Mouse (Mus musculus): Measurements from ENCODE around the gene Gm12695. TPM values are rescaled to one million over a fixed set of nuclear protein-coding genes. Genes with fewer than 3 reads are reported as not detected.

Gm12695 gene
- total RNA-seq, 1 experiment: not detected

DNA sequence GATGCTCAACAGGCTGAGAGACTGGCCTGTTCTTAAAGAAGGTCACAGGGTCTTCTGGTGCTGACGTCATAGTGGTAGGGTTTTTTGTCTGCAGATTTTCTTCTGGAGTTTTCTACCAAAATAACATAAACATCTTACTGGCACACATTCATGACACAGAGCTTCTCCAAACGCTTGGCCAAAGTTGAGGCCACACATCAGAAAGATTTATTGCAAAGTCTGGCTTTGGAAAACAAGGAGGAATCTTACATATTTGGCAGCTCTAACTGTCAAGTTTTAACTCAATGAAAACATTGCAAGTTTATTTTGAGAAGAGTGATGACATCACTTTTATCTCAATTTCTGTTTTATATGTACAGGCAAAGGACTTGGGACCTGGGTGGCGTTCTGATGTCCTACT is 56.8 kb downstream of the Gm12695 start:
- DNase-seq (ENCODE audit: low read depth, low spot score): no peak
- no peak for TF ChIP-seq ZC3H11A (IDR thresholded peaks at IDR 0.05; ENCODE audit: borderline replicate concordance, low read depth, low read length)
- TF ChIP-seq ZNF384 (IDR thresholded peaks at IDR 0.05; ENCODE audit: low read depth, low read length): no peak
- no peak for TF ChIP-seq HCFC1 (IDR thresholded peaks at IDR 0.05; ENCODE audit: borderline replicate concordance, insufficient read depth, low read length)
- TF ChIP-seq MAFK (IDR thresholded peaks at IDR 0.05; ENCODE audit: insufficient read depth, low read depth, low read length): no peak
- TF ChIP-seq CHD2 (IDR thresholded peaks at IDR 0.05; ENCODE audit: low read depth, low read length): no peak
- Histone ChIP-seq H3K9me3 (ENCODE audit: control insufficient read depth, insufficient read depth, low read depth, low read length) (no peaks in the 10 kb centered on the region), H3K9ac (ENCODE audit: insufficient read depth, low read depth, low read length, poor library complexity, severe bottlenecking) (no peak overlapping the region), H3K4me3 (ENCODE audit: insufficient read depth in 1 of 2, low read depth in 1 of 2, low read length in 2 of 2, poor library complexity in 1 of 2, severe bottlenecking in 1 of 2) (no peak overlapping the region), H3K27ac (ENCODE audit: insufficient read depth, low read depth, low read length, poor library complexity, severe bottlenecking) (no peak overlapping the region), H3K36me3 (ENCODE audit: control insufficient read depth, insufficient read depth, low read length, poor library complexity, severe bottlenecking) (no peaks in the 10 kb centered on the region), H3K4me1 (ENCODE audit: control insufficient read depth in 2 of 2, insufficient read depth in 2 of 2, low read length in 2 of 2, poor library complexity in 1 of 2) (no peaks in the 10 kb centered on the region)
- in situ Hi-C loops (cut with MboI; ENCODE audit: low sequenced_read_pairs in 2 of 2, unreplicated experiment in 2 of 2): no loop called here

DNA sequence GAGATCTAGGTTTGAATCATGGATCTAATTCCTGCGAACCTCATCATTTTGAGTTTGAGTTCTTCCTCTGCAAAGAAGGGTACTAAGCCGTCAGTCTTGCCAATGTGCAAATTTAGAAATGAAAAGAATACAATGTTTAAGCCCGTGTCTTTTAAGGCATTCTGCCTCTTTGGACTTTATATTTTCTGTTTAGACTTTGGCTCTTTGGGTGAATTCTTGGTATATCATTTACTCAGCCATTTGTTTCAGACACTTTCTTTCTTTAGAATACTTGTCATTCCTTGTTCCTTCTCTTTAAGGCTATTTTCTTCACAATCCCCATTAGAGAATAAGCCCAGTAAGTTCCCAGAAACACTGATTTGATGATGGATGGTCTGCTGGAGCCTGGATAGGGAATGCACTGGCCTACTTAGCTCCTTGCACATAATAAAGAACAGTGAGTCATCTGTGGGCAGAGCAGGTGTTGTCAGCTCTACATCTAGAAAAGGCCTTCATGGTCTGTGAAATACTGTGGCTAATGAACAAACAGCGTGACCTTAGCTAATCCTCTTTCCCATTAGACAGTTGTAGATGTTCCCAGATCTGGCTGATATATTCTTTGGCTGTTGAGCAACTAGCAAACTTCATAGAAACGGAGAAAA is 59.5 kb downstream of the Gm12695 start:
- in situ Hi-C loops (cut with MboI; ENCODE audit: low sequenced_read_pairs in 2 of 2, unreplicated experiment in 2 of 2): no loop called here
- H3K4me3 ChIP-seq (ENCODE audit: insufficient read depth in 1 of 2, low read depth in 1 of 2, low read length in 2 of 2, poor library complexity in 1 of 2, severe bottlenecking in 1 of 2): no peak overlapping the region
- H3K9me3 ChIP-seq (ENCODE audit: control insufficient read depth, insufficient read depth, low read depth, low read length): no peaks in the 10 kb centered on the region
- H3K4me1 ChIP-seq (ENCODE audit: control insufficient read depth in 2 of 2, insufficient read depth in 2 of 2, low read length in 2 of 2, poor library complexity in 1 of 2): no peaks in the 10 kb centered on the region
- H3K27ac ChIP-seq (ENCODE audit: insufficient read depth, low read depth, low read length, poor library complexity, severe bottlenecking): no peak overlapping the region
- no peaks in the 10 kb centered on the region for H3K36me3 ChIP-seq (ENCODE audit: control insufficient read depth, insufficient read depth, low read length, poor library complexity, severe bottlenecking)
- DNase-seq (ENCODE audit: low read depth, low spot score): no peak
- TF ChIP-seq MAFK (IDR thresholded peaks at IDR 0.05; ENCODE audit: insufficient read depth, low read depth, low read length): no peak
- TF ChIP-seq CHD2 (IDR thresholded peaks at IDR 0.05; ENCODE audit: low read depth, low read length): no peak
- no peak for TF ChIP-seq ZC3H11A (IDR thresholded peaks at IDR 0.05; ENCODE audit: borderline replicate concordance, low read depth, low read length)
- TF ChIP-seq ZNF384 (IDR thresholded peaks at IDR 0.05; ENCODE audit: low read depth, low read length): no peak
- no peak for TF ChIP-seq HCFC1 (IDR thresholded peaks at IDR 0.05; ENCODE audit: borderline replicate concordance, insufficient read depth, low read length)
- no peak overlapping the region for H3K9ac ChIP-seq (ENCODE audit: insufficient read depth, low read depth, low read length, poor library complexity, severe bottlenecking)

DNA sequence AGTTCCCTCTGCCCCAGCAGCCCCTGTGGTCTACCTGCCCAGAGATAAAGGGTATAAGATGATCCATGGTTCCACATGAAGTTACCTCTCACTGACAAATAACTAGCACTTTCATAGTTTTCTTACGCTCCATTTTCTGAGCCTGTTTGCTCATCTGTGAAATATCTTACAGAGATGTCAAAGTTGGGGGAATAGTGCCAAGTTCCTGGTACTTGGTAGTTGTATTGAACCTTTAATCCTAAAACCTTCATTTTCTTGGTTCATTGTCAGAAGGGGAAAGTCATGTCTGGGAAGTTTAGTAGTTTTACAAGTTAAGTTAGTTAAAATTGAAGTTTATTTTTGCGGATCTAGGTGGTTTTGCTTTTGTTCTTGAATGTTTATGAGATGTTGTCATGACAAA is 62.7 kb downstream of the Gm12695 start:
- no peak overlapping the region for H3K4me3 ChIP-seq (ENCODE audit: insufficient read depth in 1 of 2, low read depth in 1 of 2, low read length in 2 of 2, poor library complexity in 1 of 2, severe bottlenecking in 1 of 2)
- no peaks in the 10 kb centered on the region for H3K36me3 ChIP-seq (ENCODE audit: control insufficient read depth, insufficient read depth, low read length, poor library complexity, severe bottlenecking)
- no peak for DNase-seq (ENCODE audit: low read depth, low spot score)
- H3K9me3 ChIP-seq (ENCODE audit: control insufficient read depth, insufficient read depth, low read depth, low read length): no peaks in the 10 kb centered on the region
- no peak for TF ChIP-seq ZC3H11A (IDR thresholded peaks at IDR 0.05; ENCODE audit: borderline replicate concordance, low read depth, low read length)
- TF ChIP-seq HCFC1 (IDR thresholded peaks at IDR 0.05; ENCODE audit: borderline replicate concordance, insufficient read depth, low read length): no peak
- no peak for TF ChIP-seq CHD2 (IDR thresholded peaks at IDR 0.05; ENCODE audit: low read depth, low read length)
- TF ChIP-seq MAFK (IDR thresholded peaks at IDR 0.05; ENCODE audit: insufficient read depth, low read depth, low read length): no peak
- TF ChIP-seq ZNF384 (IDR thresholded peaks at IDR 0.05; ENCODE audit: low read depth, low read length): no peak
- no peak overlapping the region for H3K27ac ChIP-seq (ENCODE audit: insufficient read depth, low read depth, low read length, poor library complexity, severe bottlenecking)
- no peak overlapping the region for H3K9ac ChIP-seq (ENCODE audit: insufficient read depth, low read depth, low read length, poor library complexity, severe bottlenecking)
- no peaks in the 10 kb centered on the region for H3K4me1 ChIP-seq (ENCODE audit: control insufficient read depth in 2 of 2, insufficient read depth in 2 of 2, low read length in 2 of 2, poor library complexity in 1 of 2)
- in situ Hi-C loops (cut with MboI; ENCODE audit: low sequenced_read_pairs in 2 of 2, unreplicated experiment in 2 of 2): no loop called here

DNA sequence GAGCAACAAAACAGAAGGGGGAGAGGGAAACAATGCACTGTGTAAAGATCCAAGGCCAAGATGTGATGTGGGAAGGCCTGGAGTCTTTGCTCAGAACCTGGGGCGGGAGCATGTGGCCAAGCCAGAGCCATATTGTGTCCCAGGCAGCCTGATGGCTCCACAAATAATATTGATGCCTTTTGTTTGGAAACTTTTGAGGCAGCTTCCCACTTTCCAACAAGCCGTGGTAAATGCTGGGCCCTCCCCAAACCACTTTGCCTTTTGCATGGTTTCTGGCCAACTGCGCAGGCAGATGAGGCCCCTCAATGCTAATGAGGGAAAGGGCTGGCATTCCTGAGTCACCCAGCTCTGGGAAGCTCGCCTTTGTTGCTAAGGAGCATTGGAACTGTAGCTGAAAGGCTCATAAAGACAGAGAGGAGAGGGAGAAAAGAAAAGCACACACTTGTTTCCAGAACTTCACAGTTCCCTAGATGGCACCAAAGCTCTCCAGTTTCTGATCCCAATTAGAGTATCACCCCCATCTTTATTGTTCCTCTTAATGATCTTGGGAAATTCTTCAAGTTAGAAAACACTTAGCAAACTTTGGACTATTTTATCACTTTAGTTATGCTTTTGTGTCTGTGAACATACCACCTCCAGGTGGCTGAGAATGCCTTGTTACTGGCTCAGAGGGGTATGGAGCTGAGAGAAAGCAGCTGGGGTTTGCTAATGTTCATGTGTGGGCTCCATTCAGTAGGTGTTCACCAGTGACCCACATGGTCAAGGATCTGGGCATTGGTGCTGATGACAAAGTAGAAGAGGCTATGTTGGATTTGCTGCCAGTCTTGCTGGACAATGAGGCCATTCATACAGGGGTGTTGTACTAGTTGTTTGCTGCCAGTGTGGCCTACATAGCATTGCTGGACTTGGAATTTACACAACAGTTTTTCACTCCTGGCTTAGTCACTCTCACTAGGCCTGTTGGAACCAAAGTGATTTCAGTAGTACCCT is 65.7 kb downstream of the Gm12695 start:
- Histone ChIP-seq H3K4me1 (ENCODE audit: control insufficient read depth in 2 of 2, insufficient read depth in 2 of 2, low read length in 2 of 2, poor library complexity in 1 of 2) (no peaks in the 10 kb centered on the region), H3K36me3 (ENCODE audit: control insufficient read depth, insufficient read depth, low read length, poor library complexity, severe bottlenecking) (no peaks in the 10 kb centered on the region), H3K4me3 (ENCODE audit: insufficient read depth in 1 of 2, low read depth in 1 of 2, low read length in 2 of 2, poor library complexity in 1 of 2, severe bottlenecking in 1 of 2) (no peak overlapping the region), H3K27ac (ENCODE audit: insufficient read depth, low read depth, low read length, poor library complexity, severe bottlenecking) (no peak overlapping the region), H3K9ac (ENCODE audit: insufficient read depth, low read depth, low read length, poor library complexity, severe bottlenecking) (no peak overlapping the region), H3K9me3 (ENCODE audit: control insufficient read depth, insufficient read depth, low read depth, low read length) (no peaks in the 10 kb centered on the region)
- TF ChIP-seq CHD2 (IDR thresholded peaks at IDR 0.05; ENCODE audit: low read depth, low read length) (no peak), HCFC1 (IDR thresholded peaks at IDR 0.05; ENCODE audit: borderline replicate concordance, insufficient read depth, low read length) (no peak), ZNF384 (IDR thresholded peaks at IDR 0.05; ENCODE audit: low read depth, low read length) (no peak)
- DNase-seq (ENCODE audit: low read depth, low spot score): no peak
- in situ Hi-C loops (cut with MboI; ENCODE audit: low sequenced_read_pairs in 2 of 2, unreplicated experiment in 2 of 2): no loop called here
